Mouse (Mus musculus): ENCODE data around the gene Tprgl.

Gene Tprgl

DNA sequence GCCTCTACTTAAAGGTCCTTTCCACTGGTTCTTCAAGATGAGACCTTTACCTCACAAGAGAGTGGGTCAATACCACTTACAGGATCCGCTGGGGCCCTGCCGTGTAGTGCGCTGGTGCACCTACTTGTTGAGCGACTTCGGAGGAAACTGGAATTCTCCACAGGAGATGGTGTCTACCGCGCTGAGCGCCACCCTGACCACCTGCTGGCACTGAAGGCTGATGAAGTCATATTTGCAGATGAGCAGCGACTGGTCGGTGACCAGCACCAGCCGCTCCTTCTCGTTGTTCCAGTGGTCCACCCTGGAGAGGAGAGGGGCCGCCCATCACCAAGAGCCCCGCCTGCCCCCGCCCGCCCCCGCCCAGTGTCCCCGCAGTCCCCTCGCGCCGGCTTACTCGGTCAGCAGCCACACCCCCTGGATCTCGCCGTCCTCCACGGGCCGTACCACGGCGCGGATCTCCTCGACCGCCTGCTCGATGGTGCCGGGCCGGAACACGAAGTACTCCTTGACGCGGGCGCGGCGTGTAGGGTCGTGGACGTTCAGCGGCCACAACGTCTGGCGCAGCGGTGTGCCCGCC is 417 bp downstream of the Tprgl start:
- DNase-seq (ENCODE audit: low read depth, low spot score), result no peak

DNA sequence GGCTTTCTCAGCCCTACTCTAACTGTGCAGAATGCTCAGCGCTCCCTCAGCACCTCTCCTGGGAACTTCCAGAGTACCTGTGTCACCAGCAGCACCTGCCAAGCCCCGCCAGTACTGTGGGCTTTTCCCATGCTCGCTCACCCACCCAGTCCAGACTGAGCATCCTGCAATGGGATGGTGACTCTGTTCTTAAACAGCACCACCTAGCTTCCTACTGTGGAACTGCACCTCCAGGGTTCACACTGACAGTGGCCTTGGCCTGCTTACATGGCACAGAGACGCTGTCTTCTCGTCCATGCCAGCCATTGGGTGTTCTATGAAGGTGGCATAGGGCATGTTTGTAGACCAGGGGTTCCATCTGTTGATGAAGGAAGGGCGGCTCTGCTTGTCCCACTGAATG is 1.5 kb downstream of the Tprgl start:
- DNase-seq (ENCODE audit: low read depth, low spot score), result peak; percentile 90

DNA sequence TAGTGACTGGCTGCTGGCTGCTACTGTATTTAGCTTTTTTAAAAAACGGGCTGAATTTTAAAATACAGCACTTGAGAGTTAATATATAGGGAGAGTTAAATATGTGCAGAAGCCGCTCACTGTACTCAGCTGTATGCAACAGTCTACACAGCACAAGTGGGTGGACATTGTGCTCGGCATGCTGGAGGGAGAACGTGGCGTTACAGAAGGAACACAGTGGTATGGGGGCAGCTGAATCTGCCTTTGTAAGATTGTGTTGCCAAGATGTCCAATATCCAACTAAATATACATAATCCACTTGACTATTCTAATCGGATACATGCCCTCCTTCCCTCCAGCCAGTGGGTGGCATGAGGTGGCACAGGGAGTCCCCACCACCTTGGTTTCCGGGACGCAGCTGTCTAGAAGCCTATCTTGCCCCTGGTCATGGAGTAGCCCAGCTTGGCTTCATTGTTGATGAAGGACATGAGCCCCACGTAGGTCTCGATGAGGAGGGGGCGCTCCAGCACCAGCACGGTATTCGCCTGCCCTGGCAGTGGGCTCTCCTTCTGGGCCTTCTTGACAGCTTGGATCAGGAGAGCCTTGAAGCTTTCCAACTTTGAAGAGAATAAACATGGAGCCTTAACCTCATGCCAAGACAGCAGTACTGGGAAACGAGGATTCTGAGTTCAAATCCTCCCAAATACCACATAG is 2.4 kb downstream of the Tprgl start:
- no peak for DNase-seq (ENCODE audit: low read depth, low spot score)

DNA sequence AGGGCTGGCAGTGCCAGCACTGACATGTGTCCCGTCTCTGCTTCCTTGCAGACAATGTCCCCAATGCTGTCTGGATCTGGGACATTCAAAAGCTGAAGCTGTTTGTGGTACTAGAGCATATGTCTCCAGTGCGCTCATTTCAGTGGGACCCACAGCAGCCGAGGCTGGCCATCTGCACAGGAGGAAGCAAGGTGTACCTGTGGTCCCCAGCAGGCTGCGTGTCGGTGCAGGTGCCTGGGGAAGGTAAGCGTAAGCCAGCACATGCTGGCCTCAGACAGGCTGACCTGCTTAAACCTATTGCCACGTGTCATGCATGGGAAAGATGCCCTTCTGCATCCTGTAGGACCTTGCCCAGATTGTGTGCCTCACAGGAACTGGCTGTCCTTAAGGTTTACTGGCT is 4.4 kb downstream of the Tprgl start:
- no peak for DNase-seq (ENCODE audit: low read depth, low spot score)

DNA sequence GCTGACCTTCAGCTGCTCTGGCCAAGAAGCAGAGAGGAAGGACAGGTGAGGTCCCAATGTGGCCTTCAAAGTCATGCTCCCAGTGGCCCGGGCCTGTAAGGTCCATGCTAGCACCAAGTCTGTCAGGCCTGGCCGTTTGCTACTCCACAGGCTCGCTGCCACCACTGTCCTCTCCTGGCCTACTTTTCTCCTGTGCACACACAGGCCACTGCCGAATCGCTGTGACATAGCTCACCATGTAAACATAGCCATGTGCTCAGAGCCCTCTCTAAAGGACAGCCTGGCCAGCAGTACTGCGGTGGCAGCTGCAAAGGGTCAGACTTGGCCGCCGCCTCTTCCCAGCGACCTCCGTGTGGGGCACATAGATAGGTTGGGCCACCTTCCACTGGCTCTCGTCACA is 6.4 kb downstream of the Tprgl start:
- DNase-seq (ENCODE audit: low read depth, low spot score), result no peak

DNA sequence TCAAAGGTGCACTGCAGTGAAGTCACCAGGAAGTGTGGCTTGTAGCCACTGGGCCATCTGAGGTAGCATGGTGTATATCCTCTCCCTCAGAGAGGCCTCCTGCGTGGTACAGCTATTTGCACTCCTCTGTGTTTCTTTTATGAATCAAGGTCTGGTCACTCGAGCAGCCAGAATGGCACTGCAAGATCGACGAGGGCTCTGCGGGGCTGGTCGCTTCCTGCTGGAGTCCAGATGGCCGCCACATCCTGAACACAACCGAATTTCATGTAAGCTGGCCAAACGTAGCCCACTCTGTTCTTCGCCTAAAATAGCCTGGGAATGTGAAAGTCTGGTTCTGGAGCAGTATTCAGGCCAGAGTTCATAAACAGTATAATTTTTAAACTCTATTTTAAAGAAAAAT is 14.1 kb downstream of the Tprgl start:
- no peak for DNase-seq (ENCODE audit: low read depth, low spot score)

DNA sequence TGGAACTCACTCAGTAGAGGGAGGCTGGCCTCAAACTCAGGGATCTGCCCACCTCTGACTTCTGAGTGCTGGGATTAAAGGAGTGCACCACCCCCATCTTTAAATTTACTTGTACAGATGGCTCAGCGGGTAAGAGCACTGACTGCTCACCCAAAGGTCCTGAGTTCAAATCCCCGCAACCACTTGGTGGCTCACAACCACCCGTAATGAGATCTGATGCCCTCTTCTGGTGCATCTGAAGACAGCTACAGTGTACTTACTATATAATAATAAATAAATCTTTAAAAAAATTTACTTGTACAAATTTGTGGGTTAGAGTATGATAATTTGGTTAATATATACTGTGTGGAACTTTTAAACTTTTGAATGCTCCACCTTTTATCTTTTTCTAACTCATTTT is 15.8 kb downstream of the Tprgl start:
- no peak for DNase-seq (ENCODE audit: low read depth, low spot score)

DNA sequence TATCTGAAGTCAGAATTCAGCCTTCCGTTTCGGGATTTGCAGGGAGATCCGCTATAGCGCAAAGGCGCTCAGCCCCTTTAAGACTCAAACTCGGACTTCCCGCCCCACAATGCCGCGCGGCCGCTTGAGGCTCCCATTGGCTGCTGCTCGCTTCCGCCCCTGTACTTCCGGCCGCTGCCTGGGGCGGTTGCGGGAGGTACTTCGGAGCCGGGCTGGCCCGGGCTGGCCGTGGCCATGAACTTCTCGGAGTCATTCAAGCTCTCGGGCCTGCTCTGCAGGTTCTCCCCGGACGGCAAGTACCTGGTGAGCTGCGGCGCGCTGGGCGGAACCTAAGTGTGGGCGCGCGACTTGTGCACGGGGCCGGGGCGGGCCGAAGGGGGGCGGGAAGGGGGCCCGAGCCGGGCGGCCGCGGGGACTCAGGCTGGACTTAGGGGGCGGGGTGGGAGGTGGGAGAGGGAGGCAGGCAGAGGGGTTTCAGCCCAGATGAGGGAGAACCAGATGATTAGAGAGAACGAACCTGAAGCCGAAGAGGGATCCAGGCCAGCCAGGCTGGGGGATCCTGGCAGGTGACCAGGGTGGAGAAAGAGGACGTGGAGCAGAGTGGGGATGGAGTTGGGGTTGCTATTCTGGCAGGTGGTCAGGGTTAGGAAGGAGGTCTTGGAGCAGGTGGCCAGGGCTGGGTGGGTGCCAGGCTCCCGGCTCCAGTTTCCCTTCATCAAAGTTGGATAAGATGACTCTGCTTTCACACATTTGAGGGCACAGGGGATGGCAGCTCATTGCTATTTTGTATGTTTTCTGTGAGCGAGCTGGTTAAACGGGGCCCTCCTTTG is 18.0 kb downstream of the Tprgl start, which contains the start of gene Wrap73:
TSS of gene Wrap73 (plus strand) at position 162 of the 830 bp plus-strand sequence.
- peak; percentile 94 for DNase-seq (ENCODE audit: low read depth, low spot score)

DNA sequence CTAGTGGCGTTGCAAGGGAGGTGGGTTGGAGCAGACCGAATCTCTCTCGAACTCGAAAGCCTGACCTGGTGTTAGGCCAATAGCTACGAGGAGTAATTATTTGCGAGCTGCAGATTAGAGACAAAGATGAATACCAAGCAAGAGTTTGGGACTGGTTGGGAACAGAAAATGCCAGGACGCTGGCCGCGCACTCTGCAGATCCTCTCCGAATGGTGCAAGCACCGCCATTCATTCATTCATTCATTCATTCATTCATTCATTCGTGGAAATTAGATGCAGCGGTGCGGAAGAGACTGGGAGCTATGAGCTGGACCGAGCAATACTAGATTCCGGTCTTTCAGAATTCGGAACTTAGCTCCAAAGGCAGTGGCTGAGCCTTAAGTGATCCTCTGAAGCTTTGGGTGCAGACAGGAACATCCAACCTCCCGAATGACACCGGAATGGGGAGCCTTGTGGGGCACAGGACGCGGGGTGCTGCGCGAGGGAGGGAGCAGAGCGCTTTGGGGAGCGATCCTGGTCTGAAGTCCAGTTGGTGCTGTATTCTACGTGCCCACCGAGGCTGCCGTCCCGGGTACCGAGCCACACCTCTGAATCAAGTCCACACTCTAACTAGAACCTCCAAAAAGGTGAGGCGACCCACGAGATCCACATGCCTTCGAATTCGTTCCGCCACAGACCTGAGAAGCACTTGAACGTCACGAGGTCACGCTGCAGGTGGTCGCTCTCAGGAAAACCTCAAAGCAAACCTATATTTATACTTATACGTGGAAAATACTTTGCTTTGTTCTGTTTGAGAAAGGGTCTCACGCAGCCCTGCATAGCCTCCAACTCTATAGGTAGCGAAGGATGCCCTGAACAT is 19.2 kb downstream of the Tprgl start:
- no peak for DNase-seq (ENCODE audit: low read depth, low spot score)

DNA sequence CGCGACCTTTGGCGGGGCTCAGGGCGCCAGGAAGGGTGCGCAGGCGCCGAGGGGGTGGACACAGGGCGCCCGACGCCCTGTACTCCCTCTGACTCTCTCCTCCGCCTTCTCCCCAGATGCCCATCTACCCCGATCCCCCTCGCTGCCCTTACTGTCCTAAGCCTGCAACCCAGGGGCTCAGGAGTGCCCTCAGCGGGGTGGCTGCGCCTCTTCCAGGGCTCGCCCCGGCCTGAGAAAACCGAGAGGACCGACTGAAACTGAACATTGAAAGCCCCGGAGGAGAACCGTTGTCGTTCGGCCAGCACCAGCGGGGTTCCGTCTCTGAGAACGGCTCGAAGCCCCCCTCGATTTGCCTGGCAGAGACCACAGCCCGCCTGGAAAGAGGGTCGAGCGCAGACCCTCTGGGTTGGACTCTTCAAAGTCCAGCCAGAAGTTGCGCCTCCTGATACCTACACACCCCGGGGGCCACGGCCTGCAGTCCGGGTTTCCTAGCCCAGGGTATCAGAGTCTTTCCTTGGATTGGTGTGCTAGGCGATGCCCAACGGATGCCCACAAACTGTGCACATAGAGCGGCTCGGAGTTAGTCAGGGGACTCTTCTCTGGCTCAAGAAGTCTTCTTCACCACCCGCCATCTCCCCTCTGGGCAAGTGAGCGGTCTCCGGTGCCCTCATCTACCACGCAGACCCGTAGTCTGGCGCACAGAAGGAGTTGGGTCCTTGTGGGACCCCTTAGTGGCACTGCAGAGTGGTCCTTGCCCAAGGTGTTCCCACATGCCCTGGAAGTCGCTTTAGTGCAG is 20.1 kb downstream of the Tprgl start:
- DNase-seq (ENCODE audit: low read depth, low spot score), result no peak

DNA sequence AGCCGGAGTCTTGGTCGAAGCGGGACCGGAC is 20.5 kb downstream of the Tprgl start, which contains the start of gene Trp73:
TSS of gene Trp73 (minus strand) at position 27 of the 31 bp plus-strand sequence.
- DNase-seq (ENCODE audit: low read depth, low spot score), result no peak

DNA sequence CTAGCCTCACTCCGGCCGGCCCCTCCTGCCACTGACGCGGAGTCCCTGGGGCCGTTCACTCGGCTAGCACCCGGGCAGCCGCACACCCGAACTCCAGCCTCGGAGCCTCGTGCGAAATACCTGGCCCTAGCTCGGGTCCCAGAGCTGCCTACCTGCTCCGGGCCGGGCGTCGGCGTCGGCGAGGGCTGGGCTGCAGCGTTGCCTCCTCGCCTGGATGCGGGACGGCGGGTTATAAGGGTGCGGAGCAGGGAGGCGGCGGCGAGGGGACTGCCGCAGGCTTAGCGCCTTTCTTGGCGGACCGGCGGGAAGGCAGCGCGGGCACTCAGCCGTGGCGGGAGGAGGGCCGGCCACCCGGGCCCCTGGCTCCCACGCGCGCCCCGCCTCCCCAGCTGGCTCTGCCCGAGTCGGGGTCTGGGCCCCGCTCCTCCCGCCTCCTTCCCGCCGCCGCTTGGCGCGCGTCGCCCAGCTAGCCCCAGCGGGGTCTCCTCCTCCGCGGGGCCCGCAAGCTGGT is 20.7 kb downstream of the Tprgl start:
- DNase-seq (ENCODE audit: low read depth, low spot score), result no peak

DNA sequence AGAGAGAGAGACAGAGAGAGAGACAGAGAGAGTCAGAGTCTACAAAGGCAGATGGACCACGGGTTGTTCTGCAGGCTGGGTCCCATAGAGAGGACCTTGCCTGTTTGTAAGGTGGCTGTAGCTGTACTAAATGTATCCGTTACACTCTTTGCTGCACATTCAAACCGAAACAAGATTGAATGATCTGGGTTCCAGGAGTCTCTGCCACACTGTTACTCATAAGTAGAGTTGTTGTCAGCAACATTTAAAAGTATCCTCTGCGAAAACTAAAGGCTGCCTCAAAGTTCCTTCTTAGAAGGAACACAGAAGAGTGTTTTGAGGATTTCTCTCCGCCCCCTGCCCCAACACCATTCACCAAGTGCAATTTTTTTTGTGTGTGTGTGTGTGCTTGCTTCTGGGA is 23.3 kb downstream of the Tprgl start:
- DNase-seq (ENCODE audit: low read depth, low spot score), result no peak

DNA sequence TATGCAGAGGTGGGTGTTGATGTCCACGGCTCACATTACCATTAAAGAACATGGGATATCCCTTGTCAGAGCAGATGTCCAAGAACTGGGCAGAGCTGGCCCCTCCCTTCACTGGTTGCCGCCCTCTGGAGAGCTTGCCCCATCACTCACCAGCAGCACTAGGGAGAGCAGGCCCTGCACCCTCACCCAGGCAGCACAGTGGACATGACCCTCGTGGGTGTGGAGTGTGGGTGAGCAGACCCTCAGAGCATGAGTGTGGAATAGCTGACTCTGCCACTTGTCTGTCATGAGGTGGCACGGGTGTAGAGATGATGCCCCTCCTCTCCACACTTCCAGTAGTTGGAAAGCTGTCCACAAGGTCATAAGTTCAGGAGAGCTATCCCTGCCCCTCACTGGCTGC is 25.7 kb downstream of the Tprgl start:
- DNase-seq (ENCODE audit: low read depth, low spot score), result no peak

DNA sequence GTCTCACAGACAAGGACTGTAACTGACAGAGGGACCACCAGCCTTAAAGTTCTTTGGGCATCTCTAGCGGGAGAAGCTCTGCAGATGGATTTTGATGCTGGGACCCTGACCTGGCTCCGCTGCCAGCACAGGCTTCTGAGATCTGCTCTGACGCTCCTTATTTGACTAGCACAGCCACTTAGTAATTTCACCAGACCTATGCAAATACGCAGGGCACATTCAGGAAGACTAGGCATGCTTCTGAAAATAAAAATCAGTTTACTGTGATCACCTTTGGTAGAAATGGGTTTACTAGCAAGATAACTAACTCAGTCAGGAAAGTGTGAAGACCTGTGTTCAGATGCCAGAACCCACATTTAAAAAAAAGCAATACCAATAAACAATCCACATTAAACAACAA is 28.6 kb downstream of the Tprgl start:
- no peak for DNase-seq (ENCODE audit: low read depth, low spot score)

DNA sequence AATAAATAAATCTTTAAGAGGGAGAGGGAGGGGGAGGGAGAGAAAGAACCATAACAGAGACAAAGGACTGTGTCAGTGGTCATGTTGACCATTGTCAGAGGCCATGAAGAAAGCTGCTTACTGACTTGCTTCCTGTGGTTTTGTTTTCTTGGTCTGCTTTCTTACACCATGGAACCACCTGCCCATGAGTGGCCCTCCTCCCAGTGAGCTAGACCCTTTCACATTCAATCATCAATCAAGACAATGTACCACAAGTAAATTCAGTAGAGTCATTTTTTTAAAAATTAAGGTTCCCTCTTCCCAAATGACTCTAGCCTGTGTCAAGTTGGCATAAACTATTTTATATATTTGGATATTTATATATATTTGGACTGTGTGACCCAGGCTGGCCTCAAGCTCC is 30.5 kb downstream of the Tprgl start:
- DNase-seq (ENCODE audit: low read depth, low spot score), result no peak

DNA sequence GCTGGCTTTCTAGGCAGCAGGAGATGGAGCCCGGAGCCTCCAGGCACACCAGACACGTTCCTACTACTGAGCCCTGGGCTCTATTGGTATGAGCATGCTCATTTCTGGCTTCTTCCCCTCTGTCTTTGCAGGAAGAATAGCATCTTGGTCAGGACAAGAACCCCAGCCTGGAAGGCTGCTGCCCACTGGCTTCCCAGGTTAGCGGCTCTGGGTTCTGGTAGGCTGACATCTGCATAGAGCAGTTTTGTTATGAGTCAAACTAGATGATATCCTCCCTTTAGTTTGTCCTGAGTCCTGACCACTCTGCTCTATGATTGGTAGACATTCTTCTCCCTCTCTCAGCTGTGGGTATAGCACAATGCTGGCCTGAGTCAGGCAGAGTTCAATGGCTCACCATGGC is 33.2 kb downstream of the Tprgl start:
- no peak for DNase-seq (ENCODE audit: low read depth, low spot score)

DNA sequence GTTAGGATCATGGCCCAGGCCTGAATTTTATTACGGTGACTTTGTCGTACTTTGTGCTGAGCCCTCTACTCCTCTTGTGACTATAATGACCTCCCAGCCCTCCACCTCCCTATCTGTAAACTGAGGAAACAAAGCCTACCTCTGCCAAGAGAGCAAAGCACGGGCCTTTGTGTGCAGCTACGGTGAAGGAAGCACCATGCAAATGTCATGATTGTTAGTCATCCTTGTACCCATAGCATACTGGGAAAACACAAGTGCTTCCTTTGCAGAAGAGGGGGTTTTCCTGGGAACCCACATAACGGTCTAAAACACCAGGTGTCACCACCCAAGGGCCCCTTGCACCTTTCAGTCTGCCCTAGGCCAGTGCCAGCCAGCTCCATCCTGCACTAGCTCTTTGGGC is 35.3 kb downstream of the Tprgl start:
- DNase-seq (ENCODE audit: low read depth, low spot score), result no peak

DNA sequence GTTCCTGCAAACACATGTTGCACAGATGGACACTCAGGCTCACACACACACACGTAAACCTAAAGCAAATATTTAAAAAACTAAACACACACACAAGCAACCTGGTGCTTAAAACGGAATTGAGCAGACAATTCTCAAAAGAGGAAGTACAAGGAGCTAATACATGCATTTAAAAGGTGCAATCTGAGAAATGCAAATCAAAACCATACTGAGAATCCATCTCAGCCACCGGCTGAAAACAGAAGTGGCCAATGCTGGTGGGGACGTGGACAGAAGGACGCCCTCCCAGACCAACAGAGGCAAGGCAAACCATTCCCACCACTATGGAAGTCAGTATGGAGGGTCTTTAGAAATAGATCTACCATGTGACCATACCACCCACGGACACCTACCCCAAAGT is 36.9 kb downstream of the Tprgl start:
- no peak for DNase-seq (ENCODE audit: low read depth, low spot score)

DNA sequence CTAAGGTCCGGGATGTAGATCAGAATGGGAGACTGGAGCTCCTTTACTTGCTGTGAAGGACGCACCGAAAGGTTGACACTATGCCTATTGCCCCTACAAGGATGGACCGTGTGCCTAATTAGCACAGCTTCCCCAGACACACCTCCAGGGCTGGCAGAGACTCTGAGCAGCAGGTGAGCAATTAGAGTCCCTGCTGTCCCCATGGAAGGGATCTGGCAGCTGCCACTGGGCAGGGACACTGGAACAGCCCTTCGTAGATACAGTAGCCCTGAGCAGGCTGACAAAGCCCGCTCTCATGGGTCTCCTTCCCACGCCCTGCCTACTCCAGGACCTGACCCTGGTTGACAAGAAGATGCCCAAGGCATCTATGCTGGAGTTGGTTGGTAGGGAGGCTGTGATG is 38.1 kb downstream of the Tprgl start:
- no peak for DNase-seq (ENCODE audit: low read depth, low spot score)

DNA sequence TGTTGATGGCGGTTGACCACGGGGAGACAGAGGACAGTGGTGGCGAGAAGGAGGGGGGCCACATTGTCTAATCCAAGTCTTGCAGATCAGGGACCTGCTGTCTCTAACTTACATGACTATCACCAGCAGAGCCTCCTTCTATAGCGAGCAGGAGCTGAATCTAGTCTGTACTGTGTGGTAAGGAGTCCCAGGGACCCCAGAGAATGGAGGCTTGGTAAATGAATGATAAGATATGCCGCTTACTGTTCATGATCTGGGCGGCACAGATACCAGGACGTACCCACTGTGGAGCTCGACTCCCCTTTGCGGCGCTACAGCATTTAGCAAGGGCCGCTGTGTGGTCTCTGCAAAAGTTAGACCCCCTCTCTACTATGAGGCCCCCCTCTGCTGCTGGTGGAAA is 38.7 kb downstream of the Tprgl start:
- DNase-seq (ENCODE audit: low read depth, low spot score), result no peak

DNA sequence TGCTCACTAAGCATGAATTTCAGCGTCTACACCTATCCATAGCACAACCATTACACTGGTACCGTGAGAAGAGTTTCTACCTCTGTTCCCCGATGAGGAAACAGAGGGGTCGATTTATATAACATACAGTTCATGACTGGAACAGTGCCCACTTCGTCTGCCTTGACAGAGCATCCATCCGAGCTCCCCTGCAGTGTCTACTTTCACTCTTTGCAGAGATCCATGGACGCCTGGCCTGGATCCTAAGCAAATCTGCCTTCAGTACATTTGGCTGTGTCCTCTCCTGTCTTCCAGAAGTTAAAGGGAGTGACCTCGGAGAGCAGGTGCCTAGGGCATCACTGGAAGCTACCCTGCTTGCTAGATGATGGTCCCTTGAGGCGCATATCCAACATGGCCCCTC is 41.3 kb downstream of the Tprgl start:
- no peak for DNase-seq (ENCODE audit: low read depth, low spot score)
